Mouse (Mus musculus) CH12.LX (cell line): Measurements from ENCODE around the gene Kirrel3.

Source experiments
- CHD1 ChIP-seq: IDR thresholded peaks from 2 replicates; pipeline ENCODE4 v1.6.1; 2012; ENCODE audit warnings: low read depth, low read length, improper control_type of control experiment, inconsistent platforms
- CTCF ChIP-seq, 2 experiments: IDR thresholded peaks in 1 of 2; conservative IDR thresholded peaks in 1 of 2; 2 replicates each; pipeline ENCODE4 v1.5.1; 2011 to 2012; ENCODE audit warnings: low read depth in 2 of 2, low read length in 2 of 2, improper control_type of control experiment in 1 of 2, inconsistent platforms in 1 of 2, mild to moderate bottlenecking in 1 of 2, moderate library complexity in 1 of 2
- JUN ChIP-seq: IDR thresholded peaks from 2 replicates; pipeline ENCODE4 v1.6.1; 2011; ENCODE audit warnings: low read depth, mild to moderate bottlenecking, low read length, improper control_type of control experiment, moderate library complexity; ENCODE audit not compliant: insufficient read depth
- MAZ ChIP-seq: IDR thresholded peaks from 2 replicates; pipeline ENCODE4 v1.6.1; 2012; ENCODE audit warnings: low read depth, mild to moderate bottlenecking, inconsistent platforms, low read length, improper control_type of control experiment, moderate library complexity
- MEF2A ChIP-seq: IDR thresholded peaks from 2 replicates; pipeline ENCODE4 v1.6.1; 2014; ENCODE audit warnings: low read depth, mild to moderate bottlenecking, inconsistent platforms, low read length, improper control_type of control experiment, borderline replicate concordance
- MXI1 ChIP-seq: IDR thresholded peaks from 2 replicates; pipeline ENCODE4 v1.6.1; 2011; ENCODE audit warnings: mild to moderate bottlenecking, low read depth, low read length, improper control_type of control experiment
- NELFE ChIP-seq: IDR thresholded peaks from 2 replicates; pipeline ENCODE4 v1.6.1; 2011; ENCODE audit warnings: low read depth, low read length, improper control_type of control experiment
- POLR2A ChIP-seq: IDR thresholded peaks from 2 replicates; pipeline ENCODE4 v1.6.1; 2011; ENCODE audit warnings: low read depth, mild to moderate bottlenecking, improper control_type of control experiment, low read length
- RCOR1 ChIP-seq: conservative IDR thresholded peaks from 2 replicates; pipeline ENCODE4 v1.6.1; 2012; ENCODE audit warnings: low read depth, mild to moderate bottlenecking, inconsistent platforms, low read length, improper control_type of control experiment

GRCm38 (mm10) chr9:34825402-34826008, 339.8 kb downstream of the Kirrel3 start:
- no peak for TF ChIP-seq CTCF (conservative IDR thresholded peaks at IDR 0.05 in 1 of 2, IDR thresholded peaks at IDR 0.05 in 1 of 2; ENCODE audit: low read depth in 2 of 2, low read length in 2 of 2)
- no peak for TF ChIP-seq RCOR1
- TF ChIP-seq CHD1 = no peak
- no peak for TF ChIP-seq MEF2A
- no peak for TF ChIP-seq MXI1
- TF ChIP-seq NELFE = no peak
- no peak for TF ChIP-seq MAZ
- TF ChIP-seq JUN = no peak
- no peak for TF ChIP-seq POLR2A
